Mouse (Mus musculus) megakaryocyte progenitor cell, adult 5-6 weeks (primary cell): Measurements from ENCODE around the gene Rwdd3. TPM values are rescaled to one million over a fixed set of nuclear protein-coding genes. Genes with fewer than 3 reads are reported as not detected.
A peak's percentile ranks its signal among the peaks of the same experiment; 100 is the strongest.

Source experiments
- ATAC-seq: replicated peaks from 2 replicates; pipeline ENCODE4 v1.8.0; 2016; ENCODE audit warnings: mild to moderate bottlenecking, moderate TSS enrichment, inconsistent platforms; ENCODE audit not compliant: poor library complexity
- total RNA-seq, 2 experiments: library from RNA; stranded (forward) in 1 of 2; stranded (reverse) in 1 of 2; fragments of 157-497, 149-512 nt in 1 of 2; fragments of 200-1000 nt in 1 of 2; gene quantifications; 2 replicates each; pipeline versions ENCODE4 v1.2.3 to v1.2.4; 2015 to 2017

The Rwdd3 gene
- total RNA-seq, 2 experiments from 2014 or later, result 3.5 to 6.5 TPM

- ATAC-seq, result peak; percentile 57
These were observed 9.8 kb downstream of the Rwdd3 start for GRCm38 (mm10) chr3:121161661-121162060.

- ATAC-seq, result peak; percentile 23
These were observed 11.1 kb downstream of the Rwdd3 start for GRCm38 (mm10) chr3:121160424-121160823.

- ATAC-seq, result 0 out of 2 replicates have a peak, but pooled peaks have one; percentile 29
These were observed 11.9 kb downstream of the Rwdd3 start for GRCm38 (mm10) chr3:121159566-121159965.

GRCm38 (mm10) chr3:121158901-121159351 lies 12.6 kb downstream of the Rwdd3 start:
- no peak for ATAC-seq

- ATAC-seq, result no peak
These were observed 13.8 kb downstream of the Rwdd3 start for GRCm38 (mm10) chr3:121157546-121158330.

- no peak for ATAC-seq
These were observed 14.9 kb downstream of the Rwdd3 start for GRCm38 (mm10) chr3:121156451-121157186.

GRCm38 (mm10) chr3:121156043-121156442 lies 15.5 kb downstream of the Rwdd3 start:
- no peak for ATAC-seq

GRCm38 (mm10) chr3:121133937-121134336 lies 37.6 kb downstream of the Rwdd3 start:
- no peak for ATAC-seq

GRCm38 (mm10) chr3:121133039-121133438 lies 38.5 kb downstream of the Rwdd3 start:
- no peak for ATAC-seq

- no peak for ATAC-seq
These were observed 44.3 kb downstream of the Rwdd3 start for GRCm38 (mm10) chr3:121127171-121127570.

- no peak for ATAC-seq
These were observed 45.0 kb downstream of the Rwdd3 start for GRCm38 (mm10) chr3:121126476-121126875.

GRCm38 (mm10) chr3:121121072-121121471 lies 50.4 kb downstream of the Rwdd3 start:
- no peak for ATAC-seq

GRCm38 (mm10) chr3:121116590-121116989 lies 54.9 kb downstream of the Rwdd3 start:
- no peak for ATAC-seq

GRCm38 (mm10) chr3:121116067-121116466 lies 55.4 kb downstream of the Rwdd3 start:
- no peak for ATAC-seq

GRCm38 (mm10) chr3:121111068-121111467 lies 60.4 kb downstream of the Rwdd3 start:
- ATAC-seq, result no peak

GRCm38 (mm10) chr3:121110430-121110829 lies 61.1 kb downstream of the Rwdd3 start:
- no peak for ATAC-seq

- ATAC-seq, result peak; percentile 20; the same call in 1 of the 2 replicates
These were observed 64.0 kb downstream of the Rwdd3 start for GRCm38 (mm10) chr3:121107481-121107880.

GRCm38 (mm10) chr3:121105408-121105708 lies 66.1 kb downstream of the Rwdd3 start:
- 0 out of 2 replicates have a peak, but pooled peaks have one; percentile 2 for ATAC-seq
